Mouse (Mus musculus): Measurements from ENCODE around the gene Depdc5.

- TF ChIP-seq CTCF (IDR thresholded peaks at IDR 0.05; ENCODE audit: extremely low read depth, insufficient read depth, low read length), result no peak
- no peak for TF ChIP-seq POLR2A (IDR thresholded peaks at IDR 0.05; ENCODE audit: extremely low read depth, insufficient read depth, low read length)
These were observed 43.0 kb upstream of the Depdc5 start for GRCm38 (mm10) chr5:32820471-32820870.
